Mouse (Mus musculus) forebrain, embryonic 16.5 days (tissue): ENCODE measurements around the gene Ccl20. TPM values are rescaled to one million over a fixed set of nuclear protein-coding genes. Genes with fewer than 3 reads are reported as not detected.

Source experiments
- ATAC-seq: fragments of 200-750 bp; cut with Nextera tagmentation; 2 replicates; pipeline ENCODE4 v1.8.0; 2017; ENCODE audit warnings: mild to moderate bottlenecking, moderate library complexity
- H3K27ac ChIP-seq: fragments of 300-500 bp; sonication (generic); 2 replicates; pipeline ENCODE4 v1.5.1; 2014; ENCODE audit warnings: low read length, control low read depth
- H3K27me3 ChIP-seq: fragments of 300-500 bp; sonication (generic); replicated peaks from 2 replicates; pipeline ENCODE4 v1.6.1; 2014; ENCODE audit warnings: low read length; ENCODE audit not compliant: control insufficient read depth, insufficient read depth
- H3K36me3 ChIP-seq: fragments of 300-500 bp; sonication (generic); 2 replicates; pipeline ENCODE4 v1.6.1; 2014; ENCODE audit not compliant: control insufficient read depth, insufficient read depth
- H3K4me1 ChIP-seq: fragments of 300-500 bp; sonication (generic); replicated peaks from 2 replicates; pipeline ENCODE4 v1.6.1; 2014; ENCODE audit warnings: low read length; ENCODE audit not compliant: control insufficient read depth, insufficient read depth
- H3K4me2 ChIP-seq: fragments of 300-500 bp; sonication (generic); 2 replicates; pipeline ENCODE4 v1.6.1; 2014; ENCODE audit warnings: mild to moderate bottlenecking, low read length, control low read depth
- H3K4me3 ChIP-seq: fragments of 300-500 bp; sonication (generic); replicated peaks from 2 replicates; pipeline ENCODE4 v1.5.1; 2014; ENCODE audit warnings: mild to moderate bottlenecking, low read length, control low read depth
- H3K9ac ChIP-seq: fragments of 300-500 bp; sonication (generic); replicated peaks from 2 replicates; pipeline ENCODE4 v1.6.1; 2014; ENCODE audit warnings: low read depth, low read length, control low read depth
- H3K9me3 ChIP-seq: fragments of 300-500 bp; sonication (generic); 2 replicates; pipeline ENCODE4 v1.6.1; 2016; ENCODE audit warnings: low read length; ENCODE audit not compliant: control insufficient read depth
- WGBS: fragments of 180-500 bp; shearing (Covaris S2); extraction: QIAGEN DNeasy Blood & Tissue Kit; methylation state at CpG from one replicate; pipeline ENCODE4 v1.1.7; 2014; 5-methylcytosine and 5-hydroxymethylcytosine counted together
- polyA plus RNA-seq: library from polyadenylated mRNA; unstranded; fragments of >200 nt; fragmentation: Nextera tagmentation; extraction: Ambion mirVana; gene quantifications from 2 replicates; pipeline ENCODE4 v1.2.1, GENCODE M21; 2015

Ccl20 gene
- polyA plus RNA-seq, 1 experiment from 2014 or later, result not detected

- Histone ChIP-seq H3K4me3 (no peak overlapping the region), H3K27me3 (no peaks in the 10 kb centered on the region), H3K27ac (no peak overlapping the region), H3K9me3 (no peaks in the 10 kb centered on the region), H3K36me3 (no peaks in the 10 kb centered on the region), H3K9ac (no peak overlapping the region), H3K4me1 (no peaks in the 10 kb centered on the region; the same call in 1 of the 2 replicates), H3K4me2 (no peak overlapping the region)
- 66% methylated on average over 7 of the region's 7 CpGs for WGBS
- no peak for ATAC-seq
These were observed 16.9 kb upstream of the Ccl20 start for GRCm38 (mm10) chr1:83099580-83100137.

DNA sequence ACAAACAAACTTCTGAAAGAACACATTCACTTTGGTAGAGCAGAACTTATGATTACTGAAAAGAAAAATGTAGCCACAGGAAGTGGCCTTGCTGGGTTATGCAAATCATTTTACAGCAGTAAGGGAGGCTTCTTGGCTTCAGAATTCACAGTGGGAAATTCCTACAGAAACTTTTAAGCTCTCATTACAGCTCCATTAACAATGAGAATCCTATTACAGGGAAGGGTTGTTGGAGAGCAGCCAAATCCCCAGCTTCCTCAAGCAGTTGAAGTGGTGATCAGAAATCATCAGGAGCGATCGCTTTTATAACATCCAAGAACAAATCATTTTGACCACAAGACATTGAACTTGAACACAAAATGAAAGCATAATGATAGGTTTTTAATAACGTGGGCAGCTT is 14.7 kb upstream of the Ccl20 start:
- no peaks in the 10 kb centered on the region; the same call in 1 of the 2 replicates for H3K4me1 ChIP-seq
- H3K4me2 ChIP-seq, result no peak overlapping the region
- no peaks in the 10 kb centered on the region for H3K9me3 ChIP-seq
- H3K9ac ChIP-seq, result no peak overlapping the region
- ATAC-seq, result no peak
- no peak overlapping the region for H3K4me3 ChIP-seq
- H3K36me3 ChIP-seq, result no peaks in the 10 kb centered on the region
- WGBS, result 19% methylated on average over 3 of the region's 3 CpGs
- no peak overlapping the region for H3K27ac ChIP-seq
- H3K27me3 ChIP-seq, result no peaks in the 10 kb centered on the region

- Histone ChIP-seq H3K4me3 (no peak overlapping the region), H3K27me3 (no peaks in the 10 kb centered on the region), H3K9ac (no peak overlapping the region), H3K36me3 (no peaks in the 10 kb centered on the region), H3K4me2 (no peak overlapping the region), H3K27ac (no peak overlapping the region), H3K4me1 (no peaks in the 10 kb centered on the region; the same call in 1 of the 2 replicates), H3K9me3 (no peaks in the 10 kb centered on the region)
- 69% methylated on average over 1 of the region's 1 CpGs for WGBS
- no peak for ATAC-seq
These were observed 11.1 kb upstream of the Ccl20 start for GRCm38 (mm10) chr1:83105464-83105863.

DNA sequence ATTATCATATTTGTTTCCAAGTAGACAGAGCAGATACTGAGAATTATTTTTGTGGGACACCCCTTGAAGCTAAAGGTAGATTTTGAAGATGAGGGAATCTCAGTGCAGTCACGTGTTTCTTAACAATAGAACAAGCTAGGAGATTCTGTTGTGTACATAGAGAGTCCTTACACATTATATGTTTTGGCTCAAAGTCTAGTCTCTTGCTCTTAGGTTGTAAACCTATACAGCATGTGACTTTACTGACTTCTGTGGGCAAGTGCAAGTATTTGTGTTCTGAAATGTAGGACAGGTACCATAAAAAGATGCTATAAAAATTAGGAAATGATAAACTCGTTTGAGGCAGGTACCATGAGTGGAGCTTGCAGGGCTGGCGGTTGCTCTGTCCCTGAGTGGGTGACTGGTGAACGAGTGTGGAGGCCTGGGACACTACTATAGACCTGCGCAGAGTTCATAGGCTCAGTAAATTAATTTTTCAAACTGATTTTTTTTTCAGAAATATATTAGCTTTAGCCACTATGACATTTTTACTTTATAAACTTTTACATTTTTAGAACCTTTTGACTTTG is 9.1 kb upstream of the Ccl20 start:
- Histone ChIP-seq H3K9me3 (no peaks in the 10 kb centered on the region), H3K4me1 (no peaks in the 10 kb centered on the region), H3K4me3 (no peak overlapping the region), H3K36me3 (no peaks in the 10 kb centered on the region), H3K27me3 (no peaks in the 10 kb centered on the region), H3K4me2 (no peak overlapping the region), H3K9ac (no peak overlapping the region), H3K27ac (no peak overlapping the region)
- ATAC-seq, result no peak
- 84% methylated on average over 5 of the region's 5 CpGs for WGBS

- Histone ChIP-seq H3K36me3 (no peaks in the 10 kb centered on the region), H3K4me2 (no peak overlapping the region), H3K27ac (no peak overlapping the region), H3K9ac (no peak overlapping the region), H3K4me3 (no peak overlapping the region), H3K4me1 (no peaks in the 10 kb centered on the region), H3K9me3 (no peaks in the 10 kb centered on the region), H3K27me3 (no peaks in the 10 kb centered on the region)
- no peak for ATAC-seq
These were observed 5.6 kb upstream of the Ccl20 start for GRCm38 (mm10) chr1:83110992-83111391.

DNA sequence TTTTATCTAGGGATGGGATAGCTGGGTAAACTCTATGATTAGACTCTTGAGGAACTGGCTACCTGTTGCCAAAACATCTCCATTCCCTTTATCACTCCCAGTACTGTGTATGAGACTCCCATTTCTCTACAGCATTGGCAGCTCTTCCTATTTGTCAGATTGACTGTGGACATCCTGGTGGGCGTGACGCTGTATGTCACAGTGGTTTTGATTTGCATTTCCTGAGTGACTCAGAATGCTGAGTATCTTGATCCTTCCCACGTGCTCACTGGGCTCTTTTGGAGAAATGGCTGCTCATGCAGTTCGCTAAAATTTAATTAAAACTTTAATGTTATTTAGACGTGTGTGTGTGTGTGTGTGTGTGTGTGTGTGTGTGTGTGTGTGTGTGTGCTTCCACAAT is 4.8 kb upstream of the Ccl20 start:
- Histone ChIP-seq H3K27me3 (no peaks in the 10 kb centered on the region), H3K4me3 (no peak overlapping the region), H3K4me2 (no peak overlapping the region), H3K9me3 (no peaks in the 10 kb centered on the region), H3K9ac (no peak overlapping the region), H3K4me1 (no peaks in the 10 kb centered on the region), H3K36me3 (no peaks in the 10 kb centered on the region), H3K27ac (no peak overlapping the region)
- 71% methylated on average over 5 of the region's 5 CpGs for WGBS
- ATAC-seq, result no peak

DNA sequence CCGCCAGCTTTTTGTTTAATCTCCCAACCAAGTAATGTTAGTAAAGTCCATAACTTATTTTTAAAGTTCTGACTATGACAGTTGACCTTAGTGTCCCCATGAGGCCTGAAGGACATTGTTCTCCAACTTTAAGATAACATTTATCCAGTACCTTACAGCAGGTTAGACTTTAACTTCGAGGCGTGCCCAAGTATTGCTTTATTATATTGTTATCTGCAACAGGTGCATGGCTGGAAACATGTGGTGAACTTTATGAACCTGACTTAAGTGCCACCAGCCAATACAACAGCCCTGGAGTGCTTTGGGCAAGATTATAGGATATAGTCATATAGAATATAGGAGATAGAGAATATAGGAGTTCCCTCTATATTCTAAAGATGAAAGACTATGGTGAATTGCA is 651 bp downstream of the Ccl20 start:
- ATAC-seq, result no peak
- H3K4me2 ChIP-seq, result no peak overlapping the region
- no peaks in the 10 kb centered on the region for H3K9me3 ChIP-seq
- no peak overlapping the region for H3K4me3 ChIP-seq
- H3K27me3 ChIP-seq, result no peaks in the 10 kb centered on the region
- WGBS, result 92% methylated on average over 3 of the region's 3 CpGs
- H3K36me3 ChIP-seq, result no peaks in the 10 kb centered on the region
- H3K27ac ChIP-seq, result no peak overlapping the region
- no peak overlapping the region for H3K9ac ChIP-seq
- H3K4me1 ChIP-seq, result no peaks in the 10 kb centered on the region

GRCm38 (mm10) chr1:83117661-83118060 is 1.1 kb downstream of the Ccl20 start:
- Histone ChIP-seq H3K4me3 (no peak overlapping the region), H3K4me1 (no peaks in the 10 kb centered on the region), H3K27ac (no peak overlapping the region), H3K9ac (no peak overlapping the region), H3K36me3 (no peaks in the 10 kb centered on the region), H3K9me3 (no peaks in the 10 kb centered on the region), H3K4me2 (no peak overlapping the region), H3K27me3 (no peaks in the 10 kb centered on the region)
- no peak for ATAC-seq
- 87% methylated on average over 7 of the region's 7 CpGs for WGBS

- H3K4me1 ChIP-seq, result no peaks in the 10 kb centered on the region
- H3K9me3 ChIP-seq, result no peaks in the 10 kb centered on the region
- H3K27me3 ChIP-seq, result no peaks in the 10 kb centered on the region
- no peak overlapping the region for H3K9ac ChIP-seq
- H3K27ac ChIP-seq, result no peak overlapping the region
- no peaks in the 10 kb centered on the region for H3K36me3 ChIP-seq
- H3K4me2 ChIP-seq, result no peak overlapping the region
- H3K4me3 ChIP-seq, result no peak overlapping the region
- no peak for ATAC-seq
These were observed 3.3 kb downstream of the Ccl20 start for GRCm38 (mm10) chr1:83119903-83120302.

GRCm38 (mm10) chr1:83120312-83120711 is 3.7 kb downstream of the Ccl20 start:
- Histone ChIP-seq H3K4me2 (no peak overlapping the region), H3K4me3 (no peak overlapping the region), H3K9ac (no peak overlapping the region), H3K36me3 (no peaks in the 10 kb centered on the region), H3K27me3 (no peaks in the 10 kb centered on the region), H3K4me1 (no peaks in the 10 kb centered on the region), H3K27ac (no peak overlapping the region), H3K9me3 (no peaks in the 10 kb centered on the region)
- 81% methylated on average over 3 of the region's 3 CpGs for WGBS
- no peak for ATAC-seq
